Mouse (Mus musculus) C2C12 (cell line): ENCODE measurements around the gene Itprid2.

Source experiments
- CEBPB ChIP-seq: IDR thresholded peaks from one replicate; pipeline ENCODE4 v1.6.1; 2011; ENCODE audit warnings: low read depth, mild to moderate bottlenecking, control low read depth, moderate library complexity
- CTCF ChIP-seq: IDR thresholded peaks from one replicate; pipeline ENCODE4 v1.5.1; 2011; ENCODE audit not compliant: control insufficient read depth, insufficient read depth, insufficient read length
- MYOD1 ChIP-seq: IDR thresholded peaks from one replicate; pipeline ENCODE4 v1.6.1; 2011; ENCODE audit warnings: low read depth; ENCODE audit not compliant: control insufficient read depth, insufficient read length
- USF1 ChIP-seq: IDR thresholded peaks from one replicate; pipeline ENCODE4 v1.6.1; 2011; ENCODE audit warnings: low read depth, mild to moderate bottlenecking, control low read depth, moderate library complexity

- TF ChIP-seq CEBPB (no peak), MYOD1 (no peak), CTCF (no peak), USF1 (no peak)
These were observed 3.8 kb downstream of the Itprid2 start for GRCm38 (mm10) chr2:79638924-79639323.
